Mouse (Mus musculus) right cerebral cortex, postnatal 36 days (tissue): ENCODE measurements at regions not wholly inside any gene's neighbourhood (a gene's known extent, or its start where the extent isn't known, plus 50 kb on each side); places are given as distances from the start of the nearest gene placed in this dataset.
"Not testable (repeated sequence)": the region's sequence is repeated elsewhere in the genome, so short reads cannot be mapped to it uniquely, and the experiment has no call there.

ENCODE experiments used
- DNase-seq, 2 experiments: peaks; one replicate each; pipeline ENCODE4 v3.0.0; 2022; ENCODE audit warnings: low spot score in 2 of 2, mixed read lengths in 1 of 2

DNA sequence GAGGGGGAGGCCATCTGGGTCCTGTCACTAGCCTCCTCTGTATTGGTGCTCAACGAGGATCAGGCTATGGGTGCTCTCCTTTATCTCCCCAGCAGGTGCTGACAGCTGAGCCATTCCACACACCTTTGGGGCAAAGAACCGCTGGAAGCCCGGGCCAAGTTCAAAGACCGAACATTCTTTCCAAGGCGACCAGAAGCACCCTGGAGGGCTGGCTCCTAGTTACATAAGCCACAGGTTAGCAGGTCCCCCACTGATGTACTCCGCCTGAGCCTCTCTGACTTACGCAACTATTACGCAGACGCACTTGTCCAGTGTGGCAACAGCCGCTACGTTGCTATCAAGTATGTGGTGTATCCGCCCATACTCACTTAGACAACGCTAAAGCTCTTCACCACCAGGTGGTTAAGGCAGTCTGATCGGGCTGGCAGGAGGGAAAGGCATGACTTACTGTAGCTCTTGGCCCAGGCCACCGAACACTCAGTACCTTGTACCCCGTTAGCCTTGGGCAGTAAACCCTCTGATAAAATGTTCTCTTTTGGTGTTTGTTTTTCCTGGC is 69.2 kb downstream of the Gm33543 start:
- DNase-seq = no peak

DNA sequence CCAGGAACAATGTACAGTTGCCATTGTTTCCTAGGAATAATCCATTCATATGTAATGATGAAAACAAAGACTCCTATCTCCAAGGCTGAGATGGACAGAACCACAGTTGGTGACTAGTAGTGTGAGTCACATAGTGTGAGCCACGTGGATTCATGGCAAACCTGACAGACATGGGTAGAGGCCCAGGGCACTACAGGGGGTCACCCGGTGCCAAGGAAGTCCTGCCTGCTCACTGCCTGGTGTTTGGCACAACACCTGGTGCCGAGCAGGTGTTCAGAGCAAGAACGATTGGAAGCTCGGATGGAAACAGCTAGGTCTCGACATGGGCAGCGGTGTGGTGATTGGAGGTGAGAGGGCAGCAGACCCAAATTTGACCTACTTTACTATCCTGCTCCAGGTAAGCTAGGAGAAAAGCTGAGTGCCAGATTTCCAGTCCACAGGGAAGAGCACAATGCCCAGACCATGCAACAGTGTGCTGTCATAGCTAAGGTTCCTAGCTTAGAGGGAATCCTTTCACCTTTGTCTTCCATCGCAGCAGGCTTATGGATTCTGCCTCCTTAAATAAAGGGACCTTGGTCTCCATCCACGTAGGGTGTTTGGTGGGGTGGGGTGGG is 69.8 kb downstream of the Gm33543 start:
- no peak for DNase-seq

DNA sequence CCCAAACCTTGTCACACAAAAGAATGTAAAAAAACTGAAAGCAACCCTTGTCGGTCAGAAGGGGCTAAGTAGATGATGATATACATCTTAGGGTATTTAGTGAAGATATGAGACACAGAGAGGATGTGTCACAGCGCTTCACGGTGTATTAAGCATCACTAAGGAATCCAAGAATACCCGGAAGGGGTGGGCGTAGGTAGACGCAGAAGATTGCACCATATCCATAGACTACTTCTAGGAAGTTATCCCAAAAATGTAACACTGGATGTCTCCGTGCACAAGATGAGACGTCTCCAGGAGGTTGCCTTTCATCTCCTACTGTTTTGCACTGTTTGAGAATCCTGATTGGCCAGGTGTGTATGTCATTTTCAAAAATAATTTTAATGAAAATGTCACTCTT is 73.8 kb downstream of the Gm33543 start:
- no peak for DNase-seq

DNA sequence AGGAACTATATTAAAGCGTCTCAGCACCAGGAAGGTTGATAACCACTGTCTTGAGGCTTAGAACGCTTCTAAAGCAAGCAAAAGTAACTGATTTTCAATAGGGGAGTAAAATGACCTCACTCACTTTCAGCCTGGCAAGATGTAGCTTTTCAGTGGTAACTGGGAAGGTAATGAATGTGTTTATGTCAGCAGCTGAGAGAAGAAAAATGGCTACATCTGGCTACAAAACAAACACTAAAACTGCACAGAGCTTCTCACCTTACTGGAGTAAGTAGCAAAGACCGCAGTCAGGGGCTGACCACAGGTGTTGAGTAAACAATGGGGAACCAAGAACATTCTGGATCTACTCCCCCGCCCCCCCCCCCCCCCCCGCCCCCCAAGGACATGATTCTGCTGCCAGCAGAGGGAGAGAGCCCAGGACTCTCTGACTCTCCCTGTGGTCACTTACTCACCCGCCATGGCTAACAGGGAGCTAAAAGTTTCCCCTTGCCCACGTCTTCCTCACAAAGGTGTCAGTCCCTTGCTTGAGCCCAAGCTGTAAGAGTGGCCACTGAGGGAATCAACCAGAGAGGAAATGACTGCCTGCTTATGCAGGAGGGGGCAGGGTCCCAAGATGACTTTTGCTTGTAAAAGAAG is 75.1 kb downstream of the Gm33543 start:
- DNase-seq = no peak

DNA sequence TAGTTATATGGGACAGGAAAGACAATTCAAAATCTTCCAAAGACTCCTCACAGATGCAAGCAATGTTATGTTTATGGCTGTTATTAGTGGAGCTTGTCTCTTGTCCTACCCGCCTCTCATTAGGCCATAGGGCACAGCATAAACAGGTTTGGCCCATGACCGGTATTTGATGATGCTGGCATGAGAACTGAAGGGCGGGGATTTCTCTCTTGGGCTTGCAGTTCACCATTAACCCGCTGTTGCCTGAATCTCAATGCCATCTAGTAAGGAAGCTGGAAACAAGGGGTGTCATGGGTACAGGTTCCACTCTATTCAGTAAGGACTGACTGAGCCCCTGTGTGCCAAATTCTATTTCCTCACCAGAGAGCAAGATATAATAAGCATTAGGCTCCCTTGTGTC is 78.6 kb downstream of the Gm33543 start:
- no peak for DNase-seq

DNA sequence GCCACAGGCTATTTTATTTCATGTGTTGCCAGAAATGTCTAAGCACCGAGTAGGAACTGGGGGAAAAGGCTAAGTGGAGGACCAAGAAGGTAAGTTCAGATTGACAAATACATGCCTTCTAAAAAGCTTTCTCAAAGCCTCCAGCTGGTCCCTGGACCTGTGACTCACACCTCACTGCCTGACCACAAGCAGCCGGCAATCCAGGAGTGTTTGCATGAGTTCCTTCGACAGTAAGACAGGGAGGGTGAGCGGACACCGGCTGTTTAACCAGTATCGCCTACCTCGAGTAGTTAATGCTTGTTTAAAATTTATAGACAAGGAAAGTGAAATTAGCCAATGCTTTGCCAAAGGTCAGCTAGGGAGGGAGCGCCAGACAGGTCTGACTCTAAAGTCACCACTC is 80.1 kb downstream of the Gm33543 start:
- no peak for DNase-seq

DNA sequence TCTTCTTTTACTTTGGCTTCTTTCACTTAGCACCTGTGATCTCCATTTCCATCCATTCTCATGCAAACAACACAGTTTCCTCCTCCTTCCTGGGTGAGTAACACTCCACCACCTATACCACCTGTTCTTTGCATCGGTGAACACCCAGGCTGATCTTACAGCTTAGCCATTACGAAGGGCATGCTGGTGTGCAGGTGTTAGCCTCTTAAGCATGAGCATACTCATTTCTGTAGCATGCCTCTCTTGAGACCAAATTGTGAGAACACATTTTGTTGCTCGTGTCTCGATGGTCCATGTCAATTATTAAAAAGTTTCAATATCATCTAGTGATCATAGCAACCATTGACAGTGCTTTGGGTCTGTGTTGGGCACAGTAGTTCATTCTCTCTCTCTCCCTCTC is 80.8 kb downstream of the Gm33543 start:
- DNase-seq = no peak

GRCm38 (mm10) chr10:95760121-95760870 is 82.4 kb downstream of the Gm33543 start:
- no peak for DNase-seq

DNA sequence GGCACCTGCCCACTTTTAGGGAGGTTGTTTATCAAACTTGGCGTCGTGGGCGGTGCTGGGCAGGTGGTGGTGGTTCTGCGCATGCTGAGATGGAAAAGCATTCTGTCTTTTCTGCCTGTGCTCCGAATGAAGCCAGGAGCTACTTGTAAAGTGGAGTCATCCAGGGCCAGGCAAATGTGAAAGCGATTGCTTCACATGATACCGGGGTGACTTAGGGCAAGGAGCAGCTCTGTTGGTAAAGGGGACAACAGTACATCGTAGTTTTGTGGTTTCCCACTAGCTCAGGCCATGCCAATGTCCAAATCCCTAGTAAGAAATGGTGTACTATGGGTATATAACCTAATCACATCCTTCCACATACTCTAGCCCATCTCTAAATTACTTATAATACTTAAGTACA is 84.5 kb downstream of the Gm33543 start:
- no peak for DNase-seq

DNA sequence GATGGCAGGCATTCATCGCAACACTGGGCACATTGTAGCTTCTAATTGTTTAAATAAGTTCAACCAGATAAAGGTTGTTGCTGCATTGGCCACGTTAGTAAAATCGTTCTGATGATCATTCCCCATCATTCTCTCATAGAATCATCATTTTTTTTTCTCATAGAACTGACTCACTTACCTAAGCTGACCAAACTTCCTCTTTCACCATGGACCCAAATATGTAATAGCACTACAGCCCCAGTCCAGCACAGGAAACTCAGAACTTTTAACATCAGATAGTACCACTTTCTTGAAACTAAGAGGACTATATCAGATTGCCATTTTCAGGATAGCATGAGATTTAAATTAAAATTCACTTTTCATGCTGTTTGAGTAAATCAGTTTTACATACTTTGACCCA is 82.2 kb upstream of the Anapc15-ps start:
- no peak for DNase-seq

- no peak for DNase-seq
Measured at GRCm38 (mm10) chr10:95753396-95753905, 80.2 kb upstream of the Anapc15-ps start.

GRCm38 (mm10) chr10:95748360-95748759 is 75.1 kb upstream of the Anapc15-ps start:
- no peak for DNase-seq

- no peak for DNase-seq
Measured at GRCm38 (mm10) chr10:95747939-95748338, 74.7 kb upstream of the Anapc15-ps start.

DNA sequence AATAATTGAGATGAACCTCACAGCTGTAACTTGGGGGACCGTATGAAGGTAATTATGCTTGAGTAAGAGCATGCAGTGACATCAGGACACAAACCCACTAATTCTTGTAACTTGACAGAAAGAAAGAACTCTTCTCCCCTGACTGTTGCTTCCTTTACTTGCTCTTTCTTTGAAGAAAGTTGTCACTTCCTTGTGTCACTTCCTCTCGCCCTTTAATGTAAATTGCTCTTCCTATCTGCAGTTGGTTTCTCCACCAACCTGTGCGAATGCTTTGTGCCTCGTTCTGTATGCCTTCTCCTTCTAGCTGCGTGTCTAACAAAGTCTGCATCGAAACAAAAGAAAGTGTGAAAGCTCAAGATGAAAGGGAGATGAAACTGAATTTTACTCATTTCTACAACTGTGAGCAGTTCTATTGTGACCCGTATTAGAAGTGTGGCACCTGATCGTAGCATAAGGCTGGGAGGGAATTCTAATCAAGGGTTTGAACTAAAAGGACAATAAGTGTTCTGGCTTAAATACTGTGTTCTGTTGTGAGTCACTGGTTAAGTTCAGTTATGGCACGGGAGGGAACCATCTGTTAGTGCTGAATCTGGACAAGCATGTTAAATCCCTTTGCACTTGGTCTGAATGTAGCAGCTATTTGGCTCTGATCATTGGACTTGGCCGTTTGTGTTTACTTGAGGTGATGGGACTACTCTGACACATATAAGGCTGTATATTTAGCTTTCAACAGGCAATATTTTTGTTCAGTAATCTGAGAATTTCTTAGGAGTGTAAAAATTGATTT is 72.8 kb upstream of the Anapc15-ps start:
- DNase-seq = no peak

GRCm38 (mm10) chr10:95745254-95745653 is 72.0 kb upstream of the Anapc15-ps start:
- no peak for DNase-seq

DNA sequence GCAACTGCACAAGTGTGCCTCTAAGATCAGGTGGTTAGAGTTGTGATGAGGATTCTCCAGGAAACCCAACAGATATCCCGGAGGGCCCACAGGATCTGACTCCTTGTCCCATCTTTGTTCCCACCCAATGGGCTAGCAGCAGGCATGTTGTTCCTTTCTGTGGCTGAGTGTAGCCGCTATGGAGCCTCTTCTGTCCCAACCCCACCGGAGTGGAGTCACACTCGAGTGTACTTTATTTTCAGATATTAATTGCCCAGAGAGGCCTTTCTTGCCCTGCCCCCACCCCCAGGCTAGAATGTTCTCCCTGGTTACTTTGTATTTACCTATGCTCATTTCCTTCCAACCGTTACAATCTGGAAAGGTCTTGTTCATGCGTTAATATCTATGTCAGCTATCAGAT is 70.4 kb upstream of the Anapc15-ps start:
- DNase-seq = no peak

DNA sequence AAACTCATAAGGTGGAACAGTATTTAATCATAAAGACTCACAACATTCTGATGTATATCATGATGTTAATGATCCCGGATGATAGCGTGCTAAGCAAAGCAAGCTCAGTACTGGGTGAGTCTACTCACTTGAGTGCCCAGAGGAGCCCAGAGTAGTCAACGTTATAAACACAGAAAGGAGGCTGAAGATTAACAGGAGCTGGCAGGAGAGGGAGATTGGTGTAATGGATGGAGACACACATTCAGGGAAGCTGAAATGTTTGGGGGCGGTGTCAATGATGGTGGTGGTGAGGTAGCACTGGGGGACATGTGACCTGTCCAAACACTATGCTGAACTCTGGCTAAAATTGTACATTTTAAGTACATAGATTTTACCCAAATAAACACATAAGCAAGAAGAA is 66.2 kb upstream of the Anapc15-ps start:
- DNase-seq = no peak

DNA sequence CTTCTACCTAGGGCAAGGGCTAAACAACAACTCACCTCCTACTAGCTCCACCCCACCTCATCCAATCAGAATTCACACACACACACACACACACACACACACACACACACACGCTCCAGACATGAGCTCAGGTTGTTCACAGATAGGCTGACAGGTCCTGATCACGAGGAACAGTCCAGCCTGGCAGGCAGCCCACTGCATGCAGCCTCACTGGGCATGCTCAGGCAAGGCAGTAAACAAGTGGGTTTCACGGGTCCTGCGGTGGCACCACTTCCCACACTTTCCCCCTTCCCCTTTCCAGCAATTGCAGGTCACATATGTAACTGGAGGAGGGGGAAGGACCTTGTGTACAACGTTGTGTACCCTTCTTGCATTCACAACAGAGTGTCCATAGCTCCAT is 63.5 kb upstream of the Anapc15-ps start:
- DNase-seq = not testable (repeated sequence)

GRCm38 (mm10) chr10:95731001-95731400 is 57.8 kb upstream of the Anapc15-ps start:
- DNase-seq = no peak

- no peak for DNase-seq
Measured at GRCm38 (mm10) chr10:95729890-95730289, 56.6 kb upstream of the Anapc15-ps start.

- peak; percentile 28 to 40 for DNase-seq
Measured at GRCm38 (mm10) chr10:95725910-95726309, 52.7 kb upstream of the Anapc15-ps start.

DNA sequence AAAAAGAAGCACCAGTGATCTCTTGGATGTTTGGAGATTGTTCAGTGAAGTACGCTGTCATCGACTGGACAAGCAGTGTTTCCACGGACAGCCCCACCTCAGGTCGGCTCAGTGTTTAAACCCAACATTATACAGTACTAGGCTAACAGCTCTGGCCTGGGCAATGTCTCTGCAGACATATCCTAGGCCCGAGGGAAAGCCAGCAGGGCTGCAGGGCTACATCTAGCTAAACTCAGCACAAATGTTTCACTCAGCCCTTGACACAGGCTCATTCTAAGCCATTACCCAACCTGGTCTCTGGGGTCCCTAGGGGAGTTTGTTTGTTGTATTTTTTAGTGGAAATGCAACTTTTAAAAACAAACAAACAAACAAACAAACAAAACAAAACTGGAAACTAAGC is 52.1 kb upstream of the Anapc15-ps start:
- no peak for DNase-seq
